Comparison of ENCODE assay signal across 16 mouse cellular contexts in genomic region chr13:109420426-109420825, GRCm38 (mm10).
"Had no signal": no experiment of that assay in that cellular context is flagged by ENCODE, and none has a peak within 500 bp of the region (broad histone marks: within the 10 kb centered on the region; RNA-seq: fewer than 3 reads in every experiment).

No protein-coding gene starts in this region.

- ATAC-seq: midbrain, embryonic 13.5 days had no signal

- H3K9me3 ChIP-seq: liver, embryonic 13.5 days; neural tube, embryonic 15.5 days had no signal

- DNase-seq: kidney, adult 18-20 months; kidney, postnatal 10 days; kidney, postnatal 36 days; layer of hippocampus, postnatal 36 days; liver, embryonic 13.5 days; lung, adult 2 months; lung, postnatal 14 days; lung, postnatal 4 days; thymus, adult 2 months; thymus, postnatal 25 days had no signal

- H3K36me3 ChIP-seq: kidney, embryonic 15.5 days; liver, embryonic 13.5 days; midbrain, embryonic 13.5 days; neural tube, embryonic 12.5 days; neural tube, embryonic 15.5 days had no signal

- H3K4me3 ChIP-seq: kidney, embryonic 15.5 days; left cerebral cortex, adult 2 months; liver, embryonic 13.5 days; midbrain, embryonic 13.5 days; neural tube, embryonic 12.5 days; neural tube, embryonic 15.5 days had no signal

- H3K9ac ChIP-seq: kidney, embryonic 15.5 days; liver, embryonic 13.5 days; midbrain, embryonic 13.5 days; neural tube, embryonic 12.5 days; neural tube, embryonic 15.5 days had no signal

- H3K4me2 ChIP-seq: kidney, embryonic 15.5 days; liver, embryonic 13.5 days; midbrain, embryonic 13.5 days; neural tube, embryonic 12.5 days; neural tube, embryonic 15.5 days had no signal

- H3K27me3 ChIP-seq: kidney, embryonic 15.5 days; liver, embryonic 13.5 days; midbrain, embryonic 13.5 days; neural tube, embryonic 12.5 days; neural tube, embryonic 15.5 days had no signal

- H3K4me1 ChIP-seq: liver, embryonic 13.5 days; midbrain, embryonic 13.5 days; neural tube, embryonic 12.5 days; neural tube, embryonic 15.5 days had no signal

- H3K27ac ChIP-seq: kidney, embryonic 15.5 days; left cerebral cortex, adult 2 months; liver, embryonic 13.5 days; midbrain, embryonic 13.5 days; neural tube, embryonic 12.5 days; neural tube, embryonic 15.5 days; stomach, postnatal 0 days had no signal
